Mouse (Mus musculus) lung, postnatal 0 days (tissue): Measurements from ENCODE around the gene Psmd2. TPM values are rescaled to one million over a fixed set of nuclear protein-coding genes. Genes with fewer than 3 reads are reported as not detected.

Experiments used
- ATAC-seq: fragments of 200-750 bp; cut with Nextera tagmentation; 2 replicates; pipeline ENCODE4 v1.8.0; 2017; ENCODE audit warnings: moderate library complexity
- DNase-seq: peaks from one replicate; pipeline ENCODE4 v3.0.0-alpha.2; 2016; ENCODE audit warnings: low spot score
- H3K27ac ChIP-seq: fragments of 300-500 bp; sonication (generic); 2 replicates; pipeline ENCODE4 v1.5.1; 2014; ENCODE audit warnings: antibody characterized with exemption, mild to moderate bottlenecking, low read length, mixed read lengths
- H3K27me3 ChIP-seq: fragments of 300-500 bp; sonication (generic); replicated peaks from 2 replicates; pipeline ENCODE4 v1.6.1; 2014; ENCODE audit warnings: low read length, mixed read lengths; ENCODE audit not compliant: insufficient read depth
- H3K36me3 ChIP-seq: fragments of 300-500 bp; sonication (generic); 2 replicates; pipeline ENCODE4 v1.6.1; 2014; ENCODE audit warnings: low read length, mixed read lengths; ENCODE audit not compliant: insufficient read depth
- H3K4me1 ChIP-seq: fragments of 300-500 bp; sonication (generic); 2 replicates; pipeline ENCODE4 v1.6.1; 2014; ENCODE audit warnings: antibody characterized with exemption, low read depth, low read length, mixed read lengths; ENCODE audit not compliant: insufficient read depth
- H3K4me2 ChIP-seq: fragments of 300-500 bp; sonication (generic); replicated peaks from 2 replicates; pipeline ENCODE4 v1.6.1; 2014; ENCODE audit warnings: low read depth, mild to moderate bottlenecking, low read length, moderate library complexity, mixed read lengths
- H3K4me3 ChIP-seq: fragments of 300-500 bp; sonication (generic); 2 replicates; pipeline ENCODE4 v1.5.1; 2014; ENCODE audit warnings: low read depth, low read length
- H3K9ac ChIP-seq: fragments of 300-500 bp; sonication (generic); replicated peaks from 2 replicates; pipeline ENCODE4 v1.6.1; 2014; ENCODE audit warnings: low read depth, mild to moderate bottlenecking
- H3K9me3 ChIP-seq: fragments of 300-500 bp; sonication (generic); 2 replicates; pipeline ENCODE4 v1.6.1; 2016; ENCODE audit warnings: low read length, mixed read lengths
- CTCF ChIP-seq: IDR thresholded peaks from 2 replicates; pipeline ENCODE4 v1.5.1; 2016; ENCODE audit warnings: antibody characterized with exemption, mild to moderate bottlenecking
- EP300 ChIP-seq: IDR thresholded peaks from 2 replicates; pipeline ENCODE4 v1.6.1; 2016; ENCODE audit warnings: antibody characterized with exemption, mild to moderate bottlenecking, control low read depth
- WGBS: fragments of 180-500 bp; shearing (Covaris S2); extraction: QIAGEN DNeasy Blood & Tissue Kit; methylation state at CpG from one replicate; pipeline ENCODE4 v1.1.7; 2014; 5-methylcytosine and 5-hydroxymethylcytosine counted together
- polyA plus RNA-seq: library from polyadenylated mRNA; unstranded; fragments of >200 nt; fragmentation: Nextera tagmentation; extraction: Ambion mirVana; gene quantifications from 2 replicates; pipeline ENCODE4 v1.2.1, GENCODE M21; 2015

Gene Psmd2
- polyA plus RNA-seq, 1 experiment from 2014 or later: 146 TPM

GRCm38 (mm10) chr16:20620399-20620735, 31.1 kb upstream of the Psmd2 start:
- Histone ChIP-seq H3K27ac (no peak overlapping the region), H3K36me3 (no peaks in the 10 kb centered on the region), H3K4me3 (peak overlapping the region; percentile 59), H3K9me3 (no peaks in the 10 kb centered on the region), H3K9ac (no peak overlapping the region), H3K4me2 (peak overlapping the region; percentile 98), H3K4me1 (peaks cover 7% of the 10 kb centered on the region; the same call in 1 of the 2 replicates), H3K27me3 (peaks cover 20% of the 10 kb centered on the region)
- TF ChIP-seq CTCF: no peak
- WGBS: 0% methylated on average over 9 of the region's 9 CpGs
- DNase-seq (no peak), ATAC-seq (no peak)

- ATAC-seq (peak; percentile 2; the same call in 1 of the 2 replicates), DNase-seq (no peak)
- peaks cover 7% of the 10 kb centered on the region; the same call in 1 of the 2 replicates for H3K4me1 ChIP-seq
- H3K4me3 ChIP-seq: peak overlapping the region; percentile 59
- no peak overlapping the region for H3K9ac ChIP-seq
- under 1% methylated on average over 29 of the region's 32 CpGs for WGBS
- no peak for TF ChIP-seq CTCF
- TF ChIP-seq EP300: no peak
- H3K9me3 ChIP-seq: no peaks in the 10 kb centered on the region
- no peaks in the 10 kb centered on the region for H3K36me3 ChIP-seq
- peak overlapping the region; percentile 98 for H3K4me2 ChIP-seq
- no peak overlapping the region for H3K27ac ChIP-seq
- H3K27me3 ChIP-seq: peaks cover 20% of the 10 kb centered on the region
These were observed 30.7 kb upstream of the Psmd2 start for GRCm38 (mm10) chr16:20620751-20621190.

GRCm38 (mm10) chr16:20621191-20621990, 30.1 kb upstream of the Psmd2 start, which contains the start of gene Camk2n2:
Camk2n2 (minus strand) TSS chr16:20621287.
- under 1% methylated on average over 61 of the region's 92 CpGs for WGBS
- TF ChIP-seq CTCF: no peak
- no peak for TF ChIP-seq EP300
- peaks cover 7% of the 10 kb centered on the region; the same call in 1 of the 2 replicates for H3K4me1 ChIP-seq
- H3K4me2 ChIP-seq: peak within 1 kb of the TSS; percentile 98
- H3K36me3 ChIP-seq: no peaks in the 10 kb centered on the region
- H3K9me3 ChIP-seq: no peaks in the 10 kb centered on the region
- H3K9ac ChIP-seq: no peak within 1 kb of the TSS
- H3K4me3 ChIP-seq: peak within 1 kb of the TSS; percentile 59
- peak; percentile 65 for ATAC-seq
- H3K27me3 ChIP-seq: peaks cover 20% of the 10 kb centered on the region
- DNase-seq: peak; percentile 60
- H3K27ac ChIP-seq: no peak within 1 kb of the TSS

GRCm38 (mm10) chr16:20621991-20622685, 29.3 kb upstream of the Psmd2 start:
- peaks cover 7% of the 10 kb centered on the region; the same call in 1 of the 2 replicates for H3K4me1 ChIP-seq
- WGBS: under 1% methylated on average over 37 of the region's 37 CpGs
- H3K36me3 ChIP-seq: no peaks in the 10 kb centered on the region
- H3K9ac ChIP-seq: no peak overlapping the region
- H3K9me3 ChIP-seq: no peaks in the 10 kb centered on the region
- ATAC-seq: peak; percentile 56
- peaks cover 20% of the 10 kb centered on the region for H3K27me3 ChIP-seq
- peak; percentile 78 for DNase-seq
- H3K27ac ChIP-seq: no peak overlapping the region
- TF ChIP-seq CTCF (no peak), EP300 (no peak)
- H3K4me2 ChIP-seq: peak overlapping the region; percentile 98
- peak overlapping the region; percentile 59 for H3K4me3 ChIP-seq

- 29% methylated on average over 2 of the region's 2 CpGs for WGBS
- H3K27ac ChIP-seq: no peak overlapping the region
- peaks cover 20% of the 10 kb centered on the region for H3K27me3 ChIP-seq
These were observed 28.2 kb upstream of the Psmd2 start for GRCm38 (mm10) chr16:20623211-20623610.

GRCm38 (mm10) chr16:20628871-20629391, 22.5 kb upstream of the Psmd2 start:
- no peak for TF ChIP-seq CTCF
- TF ChIP-seq EP300: no peak
- H3K4me3 ChIP-seq: no peak overlapping the region
- no peaks in the 10 kb centered on the region for H3K9me3 ChIP-seq
- H3K4me1 ChIP-seq: peaks cover 4% of the 10 kb centered on the region; the same call in 1 of the 2 replicates
- no peak overlapping the region for H3K27ac ChIP-seq
- no peak for ATAC-seq
- WGBS: 50% methylated on average over 11 of the region's 11 CpGs
- no peaks in the 10 kb centered on the region for H3K36me3 ChIP-seq
- no peak overlapping the region for H3K9ac ChIP-seq
- no peak for DNase-seq
- H3K4me2 ChIP-seq: no peak overlapping the region
- no peaks in the 10 kb centered on the region for H3K27me3 ChIP-seq

More at GRCm38 (mm10) chr16:20623211-20623610, 28.2 kb upstream of the Psmd2 start:
- DNase-seq (no peak), ATAC-seq (no peak)
- H3K9ac ChIP-seq: no peak overlapping the region
- no peaks in the 10 kb centered on the region for H3K9me3 ChIP-seq
- H3K4me2 ChIP-seq: no peak overlapping the region
- peaks cover 7% of the 10 kb centered on the region; the same call in 1 of the 2 replicates for H3K4me1 ChIP-seq
- TF ChIP-seq CTCF (no peak), EP300 (no peak)
- H3K36me3 ChIP-seq: no peaks in the 10 kb centered on the region
- no peak overlapping the region for H3K4me3 ChIP-seq
